8 mouse cellular contexts compared by ENCODE assay signal in the genomic region with DNA sequence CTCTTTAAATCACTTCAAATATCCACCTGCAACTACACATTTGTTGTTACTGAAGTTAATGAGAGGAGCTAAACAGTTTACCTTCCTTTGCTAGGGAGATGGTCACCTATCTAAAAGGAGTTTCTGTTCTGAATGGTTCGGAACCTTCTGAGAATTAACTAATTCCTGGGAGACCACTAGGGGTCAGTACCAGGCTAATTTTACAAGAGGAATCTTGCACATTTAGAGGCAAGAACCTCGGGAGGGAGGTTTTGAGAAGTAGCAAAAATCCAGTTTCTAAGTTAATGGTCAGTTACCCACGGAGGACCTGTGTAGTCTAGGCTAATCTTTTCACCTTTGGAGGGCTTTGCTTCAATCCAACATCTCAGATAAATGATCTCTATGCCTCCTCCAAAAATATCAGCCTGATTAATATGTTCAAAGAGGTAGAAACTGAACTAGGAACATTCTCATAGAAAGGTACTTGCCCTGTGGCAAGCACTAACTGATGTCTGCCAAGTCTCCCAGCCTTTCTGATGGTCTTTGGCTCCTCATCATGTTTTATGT. TPM values are rescaled to one million over a fixed set of nuclear protein-coding genes. Genes with fewer than 3 reads are reported as not detected.
DNase-seq lines count a peak whose midpoint lies in the region; ATAC-seq and TF ChIP-seq lines count a peak whose summit lies in the region.

No protein-coding gene starts in this region.

- peak; percentile 88 for TF ChIP-seq RAD21 in MEL (IDR thresholded peaks at IDR 0.05; ENCODE audit: low read depth, low read length)

- H3K27ac ChIP-seq in kidney, embryonic 15.5 days, result no peak overlapping the region
- no peak overlapping the region for H3K27ac ChIP-seq in MEL (ENCODE audit: control insufficient read depth, low read depth, low read length)

- no peak overlapping the region for H3K9ac ChIP-seq in kidney, embryonic 15.5 days
- H3K9ac ChIP-seq in MEL (ENCODE audit: control insufficient read depth, low read depth, low read length, poor library complexity, severe bottlenecking), result no peak overlapping the region

- no peaks in the 10 kb centered on the region; the same call in 1 of the 2 replicates for H3K79me2 ChIP-seq in MEL (ENCODE audit: control insufficient read depth, insufficient read depth, low read length, poor library complexity)

- H3K27me3 ChIP-seq in kidney, embryonic 15.5 days, result peaks cover 93% of the 10 kb centered on the region
- H3K27me3 ChIP-seq in MEL (ENCODE audit: control insufficient read depth in 1 of 2, insufficient read depth in 2 of 2, low read length in 2 of 2), result no peaks in the 10 kb centered on the region

- TF ChIP-seq EP300 in MEL (IDR thresholded peaks at IDR 0.05; ENCODE audit: low read depth in 1 of 2, low read length in 2 of 2), result no peak

- no peaks in the 10 kb centered on the region for H3K9me3 ChIP-seq in kidney, embryonic 15.5 days (replicated peaks)
- H3K9me3 ChIP-seq in MEL (replicated peaks; ENCODE audit: insufficient read depth, low read length), result no peaks in the 10 kb centered on the region

- peak; percentile 21 to 75 (median 50); a peak in 4 of 6 replicates for TF ChIP-seq CTCF in MEL (IDR thresholded peaks at IDR 0.05 in 2 of 3, conservative IDR thresholded peaks at IDR 0.05 in 1 of 3; ENCODE audit: control insufficient read depth in 1 of 3, insufficient read depth in 1 of 3, low read depth in 2 of 3, low read length in 3 of 3, poor library complexity in 1 of 3, severe bottlenecking in 1 of 3)

- H3K4me3 ChIP-seq in kidney, embryonic 15.5 days (replicated peaks), result no peak overlapping the region
- no peak overlapping the region for H3K4me3 ChIP-seq in MEL (ENCODE audit: control insufficient read depth in 1 of 2, insufficient read depth in 1 of 2, low read depth in 2 of 2, low read length in 2 of 2)

- WGBS in kidney, embryonic 15.5 days, result 2% methylated on average over 3 of the region's 3 CpGs

- DNase-seq in kidney, adult 9 months, result peak; percentile 70
- peak; percentile 59 for DNase-seq in MEL (ENCODE audit: low read depth, low spot score)
- peak; percentile 82 for DNase-seq in embryo, embryonic 11 days
- DNase-seq in lung, postnatal 36 days, result peak; percentile 75
- DNase-seq in right cerebral cortex, postnatal 10 days (ENCODE audit: low spot score in 2 of 2), result no peak
- DNase-seq in layer of hippocampus, adult 11-12 months (ENCODE audit: low spot score), result no peak
- no peak for DNase-seq in right cerebral cortex, postnatal 4 days

- peaks cover 11% of the 10 kb centered on the region for H3K4me1 ChIP-seq in kidney, embryonic 15.5 days
- no peaks in the 10 kb centered on the region for H3K4me1 ChIP-seq in MEL (ENCODE audit: control insufficient read depth in 1 of 2, insufficient read depth in 2 of 2, low read length in 2 of 2)

- ATAC-seq in kidney, embryonic 15.5 days (replicated peaks; ENCODE audit: low FRiP score), result no peak

- no peaks in the 10 kb centered on the region for H3K36me3 ChIP-seq in kidney, embryonic 15.5 days
- peaks cover 0 to 6% of the 10 kb centered on the region in 2 experiments; a peak in 2 of 4 replicates for H3K36me3 ChIP-seq in MEL (ENCODE audit: control insufficient read depth in 1 of 2, insufficient read depth in 2 of 2, low read length in 2 of 2)

- no peak overlapping the region for H3K4me2 ChIP-seq in kidney, embryonic 15.5 days

- TF ChIP-seq POLR2A in MEL (IDR thresholded peaks at IDR 0.05; ENCODE audit: control insufficient read depth in 1 of 2, insufficient read depth in 1 of 2, low read depth in 1 of 2, low read length in 2 of 2, poor library complexity in 1 of 2), result no peak

TF ChIP-seq in MEL, 35 proteins besides CTCF, POLR2A, EP300 and RAD21:
- TF ChIP-seq ZC3H11A (IDR thresholded peaks at IDR 0.05; ENCODE audit: low read depth, low read length) (peak; percentile 94), SMC3 (IDR thresholded peaks at IDR 0.05; ENCODE audit: low read depth, low read length) (peak; percentile 91), SIN3A (IDR thresholded peaks at IDR 0.05; ENCODE audit: low read length) (0 out of 2 replicates have a peak, but pooled peaks have one; percentile 27), MEF2A (IDR thresholded peaks at IDR 0.05; ENCODE audit: extremely low read depth, insufficient replicate concordance, low read depth, low read length, poor library complexity, severe bottlenecking) (no peak)
TF ChIP-seq in MEL: peak in this region for 3.

RNA-seq across cellular contexts. Expression of gene Lhx9, which starts 12.9 kb away (rescaled TPM):
- 0.33 and 0.38 TPM in 2 replicates for polyA plus RNA-seq in kidney, embryonic 15.5 days (2015; fragmentation: Nextera tagmentation; extraction: Ambion mirVana)
- total RNA-seq in MEL (2012; rRNA removed), result 0.19 and 0.46 TPM in 2 replicates
- under 1 TPM in 1 of 2 experiments, not detected in 1; 0.77 TPM for polyA plus RNA-seq in MEL (2012; ENCODE audit: insufficient read depth in 1 of 2, insufficient read length in 2 of 2, low read depth in 1 of 2, low replicate concordance in 2 of 2, missing spikeins in 1 of 2)

RNA-seq across cellular contexts. Expression of gene 2310009B15Rik, which starts 21.2 kb away (rescaled TPM):
- 42.3 and 44.7 TPM in 2 replicates for polyA plus RNA-seq in kidney, embryonic 15.5 days (2015; fragmentation: Nextera tagmentation; extraction: Ambion mirVana)
- 10.4 and 12.3 TPM in 2 replicates for total RNA-seq in MEL (2012; rRNA removed)
- 10 to 100 TPM in 1 of 2 experiments, not detected in 1; 19.3 TPM for polyA plus RNA-seq in MEL (2012; ENCODE audit: insufficient read depth in 1 of 2, insufficient read length in 2 of 2, low read depth in 1 of 2, low replicate concordance in 2 of 2, missing spikeins in 1 of 2)

Comparison
In these comparisons a context has a peak if more than half of its experiments do, and no peak if none do; other contexts are left out.
1. DNase-seq: peak in kidney, adult 9 months (single experiment), MEL (single experiment), embryo, embryonic 11 days (single experiment) and lung, postnatal 36 days (single experiment); none in right cerebral cortex, postnatal 10 days (0 of 2), layer of hippocampus, adult 11-12 months (single experiment) and right cerebral cortex, postnatal 4 days (single experiment).